Mouse (Mus musculus) bone marrow macrophage, adult 2 months (primary cell): ENCODE measurements around the gene Olfr1487.

Source experiments
- CTCF ChIP-seq: IDR thresholded peaks from 2 replicates; pipeline ENCODE4 v1.5.1; 2012; ENCODE audit warnings: low read depth, mild to moderate bottlenecking, low read length, moderate library complexity
- POLR2A ChIP-seq: IDR thresholded peaks from 2 replicates; pipeline ENCODE4 v1.6.1; 2012; ENCODE audit warnings: mild to moderate bottlenecking, low read depth, low read length, borderline replicate concordance

DNA sequence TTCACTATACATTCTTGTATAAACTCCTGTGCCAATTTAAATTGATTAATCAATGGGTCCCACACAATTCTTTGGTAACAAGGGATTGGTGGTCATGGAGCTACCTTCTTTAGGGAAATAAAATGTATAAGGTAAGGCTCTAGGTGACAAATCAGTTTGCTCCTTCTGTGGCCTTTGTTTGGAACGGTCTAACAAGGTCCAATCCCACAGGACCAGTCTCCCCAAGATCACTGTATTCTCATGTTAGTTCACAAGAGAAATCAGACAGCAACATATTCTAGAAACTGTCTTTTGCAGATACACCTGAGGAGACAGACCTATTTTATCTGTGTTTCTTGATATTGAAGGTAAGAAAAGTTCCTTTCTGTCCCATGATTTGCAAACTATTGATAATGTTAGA, 33.6 kb downstream of the Olfr1487 start, which contains the start of gene Olfr1490:
- no peak for TF ChIP-seq POLR2A
- TF ChIP-seq CTCF = no peak
